Mouse (Mus musculus) ES-Bruce4 (cell line): ENCODE measurements around the gene 9130213A22Rik. TPM values are rescaled to one million over a fixed set of nuclear protein-coding genes. Genes with fewer than 3 reads are reported as not detected.

Source experiments
- H3K27ac ChIP-seq: 2 replicates; pipeline ENCODE4 v1.5.1; 2012; ENCODE audit warnings: low read length, inconsistent platforms; ENCODE audit not compliant: insufficient read depth
- H3K27me3 ChIP-seq: 2 replicates; pipeline ENCODE4 v1.6.1; 2012; ENCODE audit warnings: mild to moderate bottlenecking, low read length, inconsistent platforms; ENCODE audit not compliant: control insufficient read depth, poor library complexity, insufficient read depth, severe bottlenecking
- H3K36me3 ChIP-seq: 2 replicates; pipeline ENCODE4 v1.6.1; 2012; ENCODE audit warnings: inconsistent platforms, mild to moderate bottlenecking, low read length, moderate library complexity; ENCODE audit not compliant: control insufficient read depth, poor library complexity, insufficient read depth, severe bottlenecking
- H3K4me1 ChIP-seq: one replicate; pipeline ENCODE4 v1.8.1; 2011; ENCODE audit warnings: low read length; ENCODE audit not compliant: control insufficient read depth, insufficient read depth
- H3K4me3 ChIP-seq: 2 replicates; pipeline ENCODE4 v1.5.1; 2011; ENCODE audit warnings: low read depth, mild to moderate bottlenecking, low read length
- H3K9ac ChIP-seq: 2 replicates; pipeline ENCODE4 v1.6.1; 2012; ENCODE audit warnings: low read depth, mild to moderate bottlenecking, inconsistent platforms; ENCODE audit not compliant: poor library complexity, severe bottlenecking
- H3K9me3 ChIP-seq: replicated peaks from 2 replicates; pipeline ENCODE4 v1.6.1; 2012; ENCODE audit warnings: mild to moderate bottlenecking, low read length, inconsistent platforms; ENCODE audit not compliant: control insufficient read depth, poor library complexity, insufficient read depth, severe bottlenecking
- CTCF ChIP-seq: IDR thresholded peaks from one replicate; pipeline ENCODE4 v1.8.1; 2011; ENCODE audit warnings: low read depth, low read length
- EP300 ChIP-seq: IDR thresholded peaks from 2 replicates; pipeline ENCODE4 v1.6.1; 2011; ENCODE audit warnings: low read depth, low read length; ENCODE audit not compliant: insufficient read depth
- POLR2A ChIP-seq: IDR thresholded peaks from one replicate; pipeline ENCODE4 v1.8.1; 2011; ENCODE audit warnings: low read length; ENCODE audit not compliant: insufficient read depth
- polyA plus RNA-seq: library from polyadenylated mRNA; stranded (reverse); fragments of >200 nt; gene quantifications from 2 replicates; pipeline ENCODE4 v1.2.4, GENCODE M21; 2011; ENCODE audit warnings: low read depth; ENCODE audit not compliant: missing spikeins, insufficient read depth, insufficient read length

9130213A22Rik gene
- polyA plus RNA-seq, 1 experiment: not detected

- peaks cover 13% of the 10 kb centered on the region for H3K36me3 ChIP-seq
- H3K9me3 ChIP-seq: 0 out of 2 replicates have a peak, but pooled peaks cover 2% of the 10 kb centered on the region
- no peak within 1 kb of the TSS for H3K27ac ChIP-seq
- H3K4me1 ChIP-seq: peaks cover 2% of the 10 kb centered on the region
- H3K27me3 ChIP-seq: no peaks in the 10 kb centered on the region
- H3K4me3 ChIP-seq: peak within 1 kb of the TSS; percentile 90
- H3K9ac ChIP-seq: peak within 1 kb of the TSS; percentile 91
- TF ChIP-seq POLR2A (peak; percentile 12), CTCF (no peak), EP300 (no peak)
Measured at GRCm38 (mm10) chr11:69088103-69088855, 34.1 kb downstream of the 9130213A22Rik start, which contains the start of gene Vamp2. Gene Vamp2 (plus strand): TSS chr11:69088490.

- H3K27me3 ChIP-seq: no peaks in the 10 kb centered on the region
- H3K4me1 ChIP-seq: peaks cover 2% of the 10 kb centered on the region
- peaks cover 10% of the 10 kb centered on the region for H3K36me3 ChIP-seq
- H3K4me3 ChIP-seq: no peak overlapping the region
- no peak for TF ChIP-seq POLR2A
- no peak for TF ChIP-seq CTCF
- H3K27ac ChIP-seq: no peak overlapping the region
- H3K9ac ChIP-seq: peak overlapping the region; percentile 91; the same call in 1 of the 2 replicates
- H3K9me3 ChIP-seq: 0 out of 2 replicates have a peak, but pooled peaks cover 2% of the 10 kb centered on the region
Measured at GRCm38 (mm10) chr11:69087597-69087996, 34.8 kb downstream of the 9130213A22Rik start.

- no peak overlapping the region for H3K27ac ChIP-seq
- no peak overlapping the region for H3K4me3 ChIP-seq
- peaks cover 8% of the 10 kb centered on the region for H3K36me3 ChIP-seq
- H3K9ac ChIP-seq: no peak overlapping the region; the same call in 1 of the 2 replicates
- peaks cover 2% of the 10 kb centered on the region for H3K4me1 ChIP-seq
- H3K27me3 ChIP-seq: no peaks in the 10 kb centered on the region
- no peak for TF ChIP-seq CTCF
- H3K9me3 ChIP-seq: 0 out of 2 replicates have a peak, but pooled peaks cover 2% of the 10 kb centered on the region
Measured at GRCm38 (mm10) chr11:69087082-69087481, 35.3 kb downstream of the 9130213A22Rik start.

GRCm38 (mm10) chr11:69086390-69086789 lies 36.0 kb downstream of the 9130213A22Rik start:
- Histone ChIP-seq H3K27me3 (no peaks in the 10 kb centered on the region), H3K36me3 (peaks cover 8% of the 10 kb centered on the region), H3K9me3 (0 out of 2 replicates have a peak, but pooled peaks cover 2% of the 10 kb centered on the region), H3K4me1 (peaks cover 2% of the 10 kb centered on the region), H3K9ac (no peak overlapping the region), H3K27ac (no peak overlapping the region), H3K4me3 (no peak overlapping the region)
- TF ChIP-seq POLR2A (no peak), EP300 (no peak), CTCF (no peak)

- peaks cover 8% of the 10 kb centered on the region for H3K36me3 ChIP-seq
- H3K27ac ChIP-seq: no peak overlapping the region
- 0 out of 2 replicates have a peak, but pooled peaks cover 2% of the 10 kb centered on the region for H3K9me3 ChIP-seq
- no peak overlapping the region for H3K9ac ChIP-seq
- no peak overlapping the region for H3K4me3 ChIP-seq
- no peaks in the 10 kb centered on the region for H3K27me3 ChIP-seq
- H3K4me1 ChIP-seq: peaks cover 2% of the 10 kb centered on the region
- TF ChIP-seq CTCF: no peak
- TF ChIP-seq EP300: no peak
- TF ChIP-seq POLR2A: no peak
Measured at GRCm38 (mm10) chr11:69085608-69086007, 36.8 kb downstream of the 9130213A22Rik start.

- H3K27ac ChIP-seq: no peak overlapping the region
- no peaks in the 10 kb centered on the region for H3K27me3 ChIP-seq
- no peak overlapping the region for H3K9ac ChIP-seq
- H3K9me3 ChIP-seq: 0 out of 2 replicates have a peak, but pooled peaks cover 2% of the 10 kb centered on the region
- peaks cover under 1% of the 10 kb centered on the region for H3K4me1 ChIP-seq
- H3K36me3 ChIP-seq: no peaks in the 10 kb centered on the region
- TF ChIP-seq POLR2A (no peak), EP300 (no peak), CTCF (no peak)
- H3K4me3 ChIP-seq: no peak overlapping the region
Measured at GRCm38 (mm10) chr11:69081613-69082012, 40.8 kb downstream of the 9130213A22Rik start.
